Mouse (Mus musculus) limb, embryonic 14.5 days (tissue): ENCODE measurements at regions not wholly inside any gene's neighbourhood (a gene's known extent, or its start where the extent isn't known, plus 50 kb on each side); places are given as distances from the start of the nearest gene placed in this dataset.

Experiments
- ATAC-seq: fragments of 200-750 bp; cut with Nextera tagmentation; 2 replicates; pipeline ENCODE4 v1.8.0; 2017; ENCODE audit warnings: low read depth, moderate number of reproducible peaks, moderate TSS enrichment; ENCODE audit not compliant: low FRiP score
- DNase-seq: peaks from one replicate; pipeline ENCODE4 v3.0.0-alpha.2; 2015; ENCODE audit warnings: low spot score
- H3K27ac ChIP-seq: fragments of 300-500 bp; sonication (generic); replicated peaks from 2 replicates; pipeline ENCODE4 v1.5.1; 2014; ENCODE audit warnings: low read depth, mild to moderate bottlenecking, low read length, moderate library complexity, mixed read lengths
- H3K27me3 ChIP-seq: fragments of 300-500 bp; sonication (generic); 2 replicates; pipeline ENCODE4 v1.6.1; 2014; ENCODE audit warnings: low read length, mixed read lengths; ENCODE audit not compliant: control insufficient read depth, insufficient read depth
- H3K36me3 ChIP-seq: fragments of 300-500 bp; sonication (generic); 2 replicates; pipeline ENCODE4 v1.6.1; 2014; ENCODE audit warnings: mild to moderate bottlenecking, low read length, moderate library complexity, mixed read lengths; ENCODE audit not compliant: control insufficient read depth, insufficient read depth
- H3K4me1 ChIP-seq: fragments of 300-500 bp; sonication (generic); 2 replicates; pipeline ENCODE4 v1.6.1; 2014; ENCODE audit warnings: antibody characterized with exemption, low read length, mixed read lengths; ENCODE audit not compliant: control insufficient read depth, insufficient read depth
- H3K4me2 ChIP-seq: fragments of 300-500 bp; sonication (generic); replicated peaks from 2 replicates; pipeline ENCODE4 v1.6.1; 2014; ENCODE audit warnings: low read depth, mild to moderate bottlenecking, low read length, moderate library complexity; ENCODE audit not compliant: severe bottlenecking
- H3K4me3 ChIP-seq: fragments of 300-500 bp; sonication (generic); replicated peaks from 2 replicates; pipeline ENCODE4 v1.5.1; 2014; ENCODE audit warnings: low read length
- H3K9ac ChIP-seq: fragments of 300-500 bp; sonication (generic); 2 replicates; pipeline ENCODE4 v1.6.1; 2014; ENCODE audit warnings: mild to moderate bottlenecking, low read depth, low read length, moderate library complexity; ENCODE audit not compliant: severe bottlenecking
- H3K9me3 ChIP-seq: fragments of 300-500 bp; sonication (generic); 2 replicates; pipeline ENCODE4 v1.6.1; 2016; ENCODE audit warnings: low read length; ENCODE audit not compliant: control insufficient read depth
- POLR2A ChIP-seq: fragments of 200-500 bp; IDR thresholded peaks from 2 replicates; pipeline ENCODE4 v1.8.0; 2012; ENCODE audit warnings: inconsistent platforms, mild to moderate bottlenecking, moderate library complexity, borderline replicate concordance; ENCODE audit not compliant: insufficient read depth, insufficient read length; ENCODE audit errors: extremely low read depth
- WGBS: fragments of 180-500 bp; shearing (Covaris S2); extraction: QIAGEN DNeasy Blood & Tissue Kit; methylation state at CpG from one replicate; pipeline ENCODE4 v1.1.7; 2014; 5-methylcytosine and 5-hydroxymethylcytosine counted together

DNA sequence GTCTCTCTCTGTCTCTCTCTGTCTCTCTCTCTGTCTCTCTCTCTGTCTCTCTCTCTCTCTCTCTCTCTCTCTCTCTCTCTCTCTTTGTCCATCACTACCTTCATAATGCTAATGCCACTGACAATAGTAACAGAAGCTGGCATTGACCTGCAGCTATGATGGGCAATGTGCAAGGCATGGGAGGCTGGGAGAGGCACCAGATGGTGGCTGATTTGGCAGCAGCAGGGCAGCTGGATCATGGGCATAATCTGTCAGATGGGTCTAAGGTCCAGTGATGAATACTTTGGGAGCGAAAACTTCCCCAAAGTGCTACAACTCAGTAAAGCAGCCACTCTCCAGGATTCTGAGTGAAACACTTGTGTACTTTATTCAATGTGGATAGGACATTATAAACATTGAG, 582.7 kb upstream of the Pcdh9 start:
- Histone ChIP-seq H3K9ac (no peak overlapping the region), H3K4me1 (no peaks in the 10 kb centered on the region), H3K36me3 (no peaks in the 10 kb centered on the region), H3K4me2 (no peak overlapping the region), H3K4me3 (no peak overlapping the region), H3K27ac (no peak overlapping the region), H3K9me3 (no peaks in the 10 kb centered on the region), H3K27me3 (no peaks in the 10 kb centered on the region)
- no peak for TF ChIP-seq POLR2A
- WGBS = 84% methylated on average over 1 of the region's 1 CpGs
- no peak for ATAC-seq
- no peak for DNase-seq

DNA sequence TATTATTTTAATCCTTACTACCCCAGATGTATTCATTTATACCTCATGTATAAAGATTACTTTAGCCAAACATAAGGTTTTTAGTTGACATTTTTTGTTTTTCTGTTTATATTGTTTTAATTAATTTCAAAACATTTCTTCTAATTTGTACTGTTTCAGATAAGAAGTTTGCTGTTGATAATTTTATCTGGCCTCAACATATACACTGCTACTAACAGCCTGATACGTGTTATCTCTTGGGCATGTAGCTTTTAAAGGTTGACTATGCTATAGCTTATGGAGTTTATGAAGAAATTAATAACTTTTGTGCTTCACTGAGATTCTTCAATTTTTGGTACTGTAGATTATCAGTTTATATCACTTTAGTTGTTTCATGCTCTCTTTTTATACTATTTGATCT, 555.5 kb upstream of the Pcdh9 start:
- DNase-seq = no peak
- no peaks in the 10 kb centered on the region for H3K36me3 ChIP-seq
- 90% methylated on average over 1 of the region's 1 CpGs for WGBS
- no peaks in the 10 kb centered on the region for H3K27me3 ChIP-seq
- no peak overlapping the region for H3K4me3 ChIP-seq
- ATAC-seq = no peak
- H3K4me2 ChIP-seq = no peak overlapping the region
- no peak overlapping the region for H3K27ac ChIP-seq
- H3K9ac ChIP-seq = no peak overlapping the region
- no peak for TF ChIP-seq POLR2A
- H3K4me1 ChIP-seq = no peaks in the 10 kb centered on the region
- no peaks in the 10 kb centered on the region for H3K9me3 ChIP-seq

DNA sequence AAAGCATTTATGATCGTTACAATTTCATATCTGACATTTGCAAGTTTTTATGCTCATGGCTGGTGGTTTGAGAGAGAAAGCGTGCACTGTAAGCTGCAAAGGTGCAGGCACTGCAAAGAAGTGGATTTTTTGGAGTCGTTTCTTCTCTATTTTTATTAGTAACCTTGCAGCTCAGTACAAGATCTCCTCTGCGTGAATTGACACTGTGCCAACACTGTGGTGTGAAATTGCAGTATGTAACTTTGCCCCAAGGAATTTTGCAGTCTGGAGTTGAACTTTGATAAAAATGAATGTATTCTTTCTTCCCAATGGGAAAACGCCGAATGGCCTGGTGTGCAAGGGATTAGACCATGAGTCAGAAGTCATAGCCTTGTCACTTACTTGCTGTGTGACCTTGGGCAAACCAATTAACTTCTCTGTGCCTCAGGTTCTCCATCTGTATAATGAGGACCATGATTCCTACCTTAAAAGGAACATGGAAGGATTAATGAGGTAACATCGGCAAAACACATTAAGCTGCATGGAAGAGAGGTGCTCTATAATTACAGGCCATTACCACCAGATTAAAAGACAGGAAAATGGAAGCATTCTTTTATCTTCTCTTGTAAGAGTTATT, 543.0 kb upstream of the Pcdh9 start:
- DNase-seq (no peak), ATAC-seq (peak; percentile 41; the same call in 1 of the 2 replicates)
- no peak overlapping the region for H3K4me2 ChIP-seq
- WGBS = 25% methylated on average over 7 of the region's 7 CpGs
- H3K9ac ChIP-seq = no peak overlapping the region
- no peaks in the 10 kb centered on the region for H3K36me3 ChIP-seq
- no peaks in the 10 kb centered on the region for H3K4me1 ChIP-seq
- no peak for TF ChIP-seq POLR2A
- no peak overlapping the region for H3K27ac ChIP-seq
- no peaks in the 10 kb centered on the region for H3K9me3 ChIP-seq
- H3K4me3 ChIP-seq = no peak overlapping the region
- no peaks in the 10 kb centered on the region for H3K27me3 ChIP-seq

DNA sequence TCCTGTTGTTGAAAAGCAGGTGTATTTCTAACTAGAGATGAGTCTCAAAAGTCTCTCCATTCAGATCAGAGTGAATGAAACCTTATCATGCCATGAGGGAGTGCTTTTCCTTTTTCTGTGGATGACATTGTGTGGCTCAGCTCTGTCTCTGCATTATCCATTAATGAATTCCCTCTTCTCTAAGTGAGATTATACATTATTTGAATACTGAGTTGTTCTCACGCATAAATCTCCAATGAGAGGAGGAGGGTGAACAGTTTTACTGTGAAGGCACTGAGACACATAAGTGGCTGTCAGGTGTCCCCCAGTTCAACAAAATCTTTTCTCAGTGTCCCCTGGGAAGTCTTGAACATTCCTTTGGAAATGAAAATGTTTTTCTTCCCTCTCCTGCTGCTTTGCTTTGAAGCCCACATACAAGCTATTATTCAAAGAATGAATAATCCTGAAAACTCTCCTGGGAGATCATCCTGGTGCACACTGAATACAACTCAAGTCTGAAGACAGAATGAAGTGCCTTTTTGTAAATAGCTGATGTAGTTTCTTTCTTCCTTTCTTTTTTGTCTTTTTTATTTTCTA, 537.2 kb upstream of the Pcdh9 start:
- H3K4me3 ChIP-seq = no peak overlapping the region
- no peaks in the 10 kb centered on the region for H3K4me1 ChIP-seq
- H3K36me3 ChIP-seq = no peaks in the 10 kb centered on the region
- ATAC-seq (no peak), DNase-seq (no peak)
- TF ChIP-seq POLR2A = no peak
- WGBS = 90% methylated on average over 1 of the region's 1 CpGs
- H3K27me3 ChIP-seq = no peaks in the 10 kb centered on the region
- H3K9me3 ChIP-seq = no peaks in the 10 kb centered on the region
- H3K9ac ChIP-seq = no peak overlapping the region
- no peak overlapping the region for H3K4me2 ChIP-seq
- no peak overlapping the region for H3K27ac ChIP-seq
